Mouse (Mus musculus) cerebellum, adult 11 months (tissue): Measurements from ENCODE around the gene Hoxa7.

Source experiments
- DNase-seq: peaks from one replicate; pipeline ENCODE4 v3.0.0; 2022

The Hoxa7 gene

GRCm38 (mm10) chr6:52238976-52239375 lies 17.3 kb upstream of the Hoxa7 start:
- DNase-seq: no peak

- DNase-seq: no peak
Measured at GRCm38 (mm10) chr6:52238155-52238545, 16.5 kb upstream of the Hoxa7 start.

GRCm38 (mm10) chr6:52237346-52238154 lies 15.9 kb upstream of the Hoxa7 start:
- no peak for DNase-seq

GRCm38 (mm10) chr6:52236806-52237205 lies 15.2 kb upstream of the Hoxa7 start:
- no peak for DNase-seq

GRCm38 (mm10) chr6:52235866-52236265 lies 14.2 kb upstream of the Hoxa7 start:
- DNase-seq: no peak

- DNase-seq: no peak
Measured at GRCm38 (mm10) chr6:52235267-52235666, 13.6 kb upstream of the Hoxa7 start.

GRCm38 (mm10) chr6:52234428-52235140 lies 12.9 kb upstream of the Hoxa7 start:
- DNase-seq: no peak

GRCm38 (mm10) chr6:52233546-52234427 lies 12.1 kb upstream of the Hoxa7 start:
- no peak for DNase-seq

GRCm38 (mm10) chr6:52232984-52233545 lies 11.4 kb upstream of the Hoxa7 start:
- no peak for DNase-seq

GRCm38 (mm10) chr6:52232568-52232965 lies 10.9 kb upstream of the Hoxa7 start:
- DNase-seq: no peak

GRCm38 (mm10) chr6:52231885-52232567 lies 10.4 kb upstream of the Hoxa7 start:
- no peak for DNase-seq

- DNase-seq: no peak
Measured at GRCm38 (mm10) chr6:52230516-52231165, 9.0 kb upstream of the Hoxa7 start, which contains the start of gene Hoxa9. Hoxa9 (minus strand) TSS chr6:52231089.

- no peak for DNase-seq
Measured at GRCm38 (mm10) chr6:52229558-52230416, 8.1 kb upstream of the Hoxa7 start.

- no peak for DNase-seq
Measured at GRCm38 (mm10) chr6:52228475-52229465, 7.1 kb upstream of the Hoxa7 start.

- no peak for DNase-seq
Measured at GRCm38 (mm10) chr6:52227470-52228222, 6.0 kb upstream of the Hoxa7 start.

- no peak for DNase-seq
Measured at GRCm38 (mm10) chr6:52226569-52227257, 5.1 kb upstream of the Hoxa7 start.

- DNase-seq: no peak
Measured at GRCm38 (mm10) chr6:52225612-52226568, 4.2 kb upstream of the Hoxa7 start.
